Mouse (Mus musculus): ENCODE data around the gene Nrm.
"Not testable (repeated sequence)": the region's sequence is repeated elsewhere in the genome, so short reads cannot be mapped to it uniquely, and the experiment has no call there.

The Nrm gene

GRCm38 (mm10) chr17:35835424-35836140 lies 25.5 kb upstream of the Nrm start:
- DNase-seq, result no peak

- DNase-seq, result peak; percentile 90
Measured at GRCm38 (mm10) chr17:35836178-35836965, 24.7 kb upstream of the Nrm start.

- peak; percentile 86 for DNase-seq
Measured at GRCm38 (mm10) chr17:35836991-35837422, 24.1 kb upstream of the Nrm start.

GRCm38 (mm10) chr17:35837487-35837886 lies 23.6 kb upstream of the Nrm start:
- DNase-seq, result peak; percentile 65

GRCm38 (mm10) chr17:35838122-35838544 lies 23.0 kb upstream of the Nrm start, which contains the start of gene Tubb5:
Tubb5 (minus strand) TSS chr17:35838306.
- peak; percentile 96 for DNase-seq

- DNase-seq, result no peak
Measured at GRCm38 (mm10) chr17:35838570-35838969, 22.5 kb upstream of the Nrm start.

- DNase-seq, result not testable (repeated sequence)
Measured at GRCm38 (mm10) chr17:35839002-35839401, 22.1 kb upstream of the Nrm start.

GRCm38 (mm10) chr17:35840561-35840960 lies 20.6 kb upstream of the Nrm start:
- DNase-seq, result no peak

GRCm38 (mm10) chr17:35841076-35841950 lies 19.8 kb upstream of the Nrm start, which contains the start of gene Mdc1:
Mdc1 (plus strand) TSS chr17:35841515.
- peak; percentile 98 for DNase-seq

- DNase-seq, result no peak
Measured at GRCm38 (mm10) chr17:35842006-35842405, 19.1 kb upstream of the Nrm start.

- DNase-seq, result no peak
Measured at GRCm38 (mm10) chr17:35843514-35843913, 17.6 kb upstream of the Nrm start.

- no peak for DNase-seq
Measured at GRCm38 (mm10) chr17:35848112-35848511, 13.0 kb upstream of the Nrm start.

GRCm38 (mm10) chr17:35850974-35851373 lies 10.1 kb upstream of the Nrm start:
- DNase-seq, result no peak

GRCm38 (mm10) chr17:35859371-35859770 lies 1.7 kb upstream of the Nrm start:
- DNase-seq, result no peak

DNA sequence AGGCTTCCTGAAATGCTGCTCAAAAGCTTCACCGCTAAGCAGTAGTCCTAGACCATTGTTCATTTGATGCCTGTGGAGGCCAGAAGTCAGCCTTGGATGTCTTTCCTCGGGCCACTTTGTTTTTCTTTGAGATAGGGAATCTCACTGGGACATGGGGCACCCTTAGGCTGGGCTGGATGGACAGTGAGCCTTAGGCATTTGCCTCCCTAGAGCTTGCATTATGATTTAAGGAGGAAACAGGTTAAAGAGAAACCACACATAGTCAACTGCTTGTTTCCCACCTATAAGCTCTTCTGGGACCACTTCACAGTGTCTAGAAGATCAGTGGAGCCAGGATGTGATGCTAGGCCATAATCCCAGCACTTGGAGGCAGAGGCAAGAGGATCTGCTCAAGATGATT lies 1.3 kb upstream of the Nrm start:
- DNase-seq, result no peak

DNA sequence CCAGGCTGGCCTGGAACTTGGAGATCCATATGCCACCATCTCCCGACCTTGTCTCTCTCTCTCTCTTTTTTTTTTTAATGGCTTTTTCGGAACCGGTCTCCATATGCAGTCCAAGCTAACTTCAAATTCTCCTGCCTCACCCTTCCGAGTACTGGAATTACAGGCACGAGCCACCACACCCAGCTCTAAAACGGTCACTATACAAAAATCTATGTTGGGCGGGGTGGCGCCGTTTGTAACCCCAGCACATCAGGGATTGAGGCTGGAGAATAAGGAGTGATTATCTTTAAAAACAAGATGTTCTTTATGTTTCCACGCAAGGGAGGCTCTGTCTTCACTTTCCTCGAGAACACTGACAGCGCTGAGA lies 304 bp upstream of the Nrm start:
- DNase-seq, result no peak

DNA sequence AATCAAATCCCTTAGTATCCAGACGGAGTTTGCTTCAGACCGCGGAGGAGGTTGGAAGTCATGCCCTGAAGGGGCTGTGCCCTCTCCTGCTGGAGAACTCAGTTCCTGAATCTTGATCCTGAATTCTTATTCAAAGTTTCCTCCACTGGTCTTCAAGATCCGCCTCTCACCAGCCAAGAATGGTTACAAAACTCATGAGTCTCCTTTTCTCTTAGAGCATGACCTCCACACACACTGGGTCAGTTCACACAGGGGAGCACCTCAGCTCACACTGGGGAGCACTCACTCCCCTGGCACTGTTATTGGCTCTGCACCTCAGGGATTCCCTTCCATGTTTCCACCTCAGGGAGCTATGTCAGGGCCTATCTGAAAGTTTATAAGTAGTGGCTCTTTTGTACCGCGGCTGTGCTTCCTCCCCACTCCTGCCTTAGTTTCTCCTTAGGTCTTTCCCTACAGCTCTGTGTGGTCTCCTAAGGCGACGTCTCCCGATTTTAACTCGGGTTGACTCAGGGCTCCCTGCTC lies 3.8 kb downstream of the Nrm start:
- DNase-seq, result no peak

DNA sequence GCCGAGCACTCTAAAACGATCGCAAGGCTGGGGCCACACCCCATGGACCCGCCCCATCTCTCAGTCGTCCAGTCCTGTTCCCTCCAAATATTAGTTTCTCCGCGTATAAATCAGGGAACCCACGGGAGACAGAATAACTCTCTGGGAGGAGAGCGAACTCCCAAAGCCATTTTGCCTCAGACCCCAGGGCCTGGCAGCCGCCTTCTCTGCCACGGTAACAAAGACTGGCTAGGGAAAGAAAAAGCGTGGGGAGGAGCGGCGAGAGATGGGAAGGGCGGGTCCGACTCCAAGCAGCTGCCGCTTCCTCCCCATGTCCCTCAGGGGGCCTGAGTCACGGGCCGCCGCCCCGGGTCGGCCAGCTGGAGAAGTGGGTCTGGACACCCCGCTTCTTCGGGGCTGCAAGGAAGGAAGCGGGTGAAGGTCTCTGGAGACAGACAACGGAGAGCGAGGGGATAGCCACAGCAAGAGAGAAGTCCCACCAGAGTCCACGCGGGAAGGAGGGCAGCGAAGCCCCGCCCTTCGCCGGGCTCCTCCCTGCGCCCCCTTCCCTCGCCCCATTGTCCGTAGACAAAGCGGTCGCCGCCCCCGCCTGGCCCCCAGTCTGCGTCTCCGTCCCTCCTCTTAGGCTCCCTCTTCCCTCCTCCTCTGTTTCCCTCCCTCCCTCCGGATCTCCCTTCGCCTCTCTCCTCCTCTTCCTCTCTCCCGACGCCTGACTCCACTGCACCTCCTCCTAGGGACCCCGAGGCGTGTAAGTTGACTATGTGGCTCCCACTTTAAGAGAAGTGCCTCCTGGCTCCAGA lies 4.6 kb downstream of the Nrm start, which contains the start of gene Ppp1r18:
Gene Ppp1r18, plus strand, starts transcription at position 113 of the 800 bp plus-strand sequence.
- peak; percentile 57 for DNase-seq

- peak; percentile 44 for DNase-seq
Measured at GRCm38 (mm10) chr17:35866281-35866831, 5.2 kb downstream of the Nrm start.

GRCm38 (mm10) chr17:35866911-35867890 lies 6.1 kb downstream of the Nrm start:
- DNase-seq, result no peak
